8 mouse cellular contexts compared by ENCODE assay signal in the genomic region with DNA sequence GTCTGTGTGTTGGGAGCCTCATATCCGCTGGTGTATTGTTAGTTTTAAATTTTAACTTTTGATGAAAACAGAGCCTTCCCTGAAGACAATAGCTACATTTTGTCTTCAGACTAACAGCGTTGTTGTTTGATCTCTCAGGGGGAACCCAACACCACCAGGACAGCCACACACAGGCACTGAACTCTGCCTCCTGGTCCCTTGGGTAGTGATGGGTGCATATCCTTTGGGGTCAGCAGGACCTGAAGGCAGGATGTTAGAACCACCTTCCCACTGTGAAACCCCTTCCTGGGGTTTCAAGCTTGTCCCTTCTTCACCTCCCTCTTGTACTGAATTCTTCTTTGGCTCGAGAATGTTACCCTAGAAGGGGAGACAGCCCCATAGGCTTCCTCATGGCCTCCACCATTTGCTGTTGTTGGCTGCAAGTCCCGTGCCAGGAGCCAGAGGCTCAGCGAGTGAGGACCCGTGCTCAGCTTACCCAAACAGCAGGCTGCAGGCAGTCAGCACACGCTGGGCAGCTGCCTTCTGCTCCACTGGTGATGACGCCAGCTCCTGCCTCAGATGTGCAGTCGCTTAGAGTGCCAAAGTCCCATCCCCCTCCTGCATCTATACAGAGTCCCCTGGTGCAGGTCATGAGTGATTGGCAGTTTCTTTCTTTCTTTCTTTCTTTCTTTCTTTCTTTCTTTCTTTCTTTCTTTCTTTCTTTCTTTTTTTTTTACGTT.
DNase-seq lines count a peak whose midpoint lies in the region; ATAC-seq lines count a peak whose summit lies in the region.

No protein-coding gene starts in this region.

- peaks cover 13% of the 10 kb centered on the region for H3K4me1 ChIP-seq in limb, embryonic 15.5 days

- peak; percentile 78; the same call in 1 of the 2 replicates for ATAC-seq in limb, embryonic 15.5 days (ENCODE audit: insufficient number of reproducible peaks, low FRiP score, low TSS enrichment, low read depth)
- no peak for ATAC-seq in monocyte, adult 5-6 weeks (replicated peaks; ENCODE audit: insufficient number of reproducible peaks, low FRiP score, low TSS enrichment, poor library complexity, severe bottlenecking)

- H3K4me3 ChIP-seq in limb, embryonic 15.5 days = no peak overlapping the region

- H3K27ac ChIP-seq in limb, embryonic 15.5 days = peak overlapping the region; percentile 54; the same call in 1 of the 2 replicates

- H3K27me3 ChIP-seq in limb, embryonic 15.5 days = no peaks in the 10 kb centered on the region

- H3K4me2 ChIP-seq in limb, embryonic 15.5 days = 0 out of 2 replicates have a peak overlapping the region, but pooled peaks have one; percentile 3

- H3K9ac ChIP-seq in limb, embryonic 15.5 days = no peak overlapping the region

- no peaks in the 10 kb centered on the region for H3K9me3 ChIP-seq in limb, embryonic 15.5 days

- WGBS in limb, embryonic 15.5 days = 37% methylated on average over 10 of the region's 10 CpGs

- H3K36me3 ChIP-seq in limb, embryonic 15.5 days = no peaks in the 10 kb centered on the region

- peak; percentile 62 to 68 for DNase-seq in cerebellum, postnatal 14 days
- DNase-seq in cerebellum, adult 11-12 months = no peak
- DNase-seq in right cerebral cortex, postnatal 14 days = peak; percentile 8
- DNase-seq in right cerebral cortex, postnatal 36 days (ENCODE audit: low spot score in 2 of 2) = no peak
- no peak for DNase-seq in testis, postnatal 10 days (ENCODE audit: low spot score)
- no peak for DNase-seq in cerebellum, adult 18-20 months

Comparison
In these comparisons a context has a peak if more than half of its experiments do, and no peak if none do; other contexts are left out.
1. DNase-seq: peak in cerebellum, postnatal 14 days (2 of 2) and right cerebral cortex, postnatal 14 days (single experiment); none in cerebellum, adult 11-12 months (single experiment), right cerebral cortex, postnatal 36 days (0 of 2), testis, postnatal 10 days (single experiment) and cerebellum, adult 18-20 months (0 of 2).